Mouse (Mus musculus) heart, embryonic 12.5 days (tissue): ENCODE results near the gene Zpld1. TPM values are rescaled to one million over a fixed set of nuclear protein-coding genes. Genes with fewer than 3 reads are reported as not detected.

Experiments used
- ATAC-seq: fragments of 200-750 bp; cut with Nextera tagmentation; 2 replicates; pipeline ENCODE4 v1.8.0; 2017; ENCODE audit warnings: moderate TSS enrichment, moderate library complexity; ENCODE audit not compliant: insufficient number of reproducible peaks, low FRiP score
- H3K27ac ChIP-seq: fragments of 300-500 bp; sonication (generic); 2 replicates; pipeline ENCODE4 v1.5.1; 2016; ENCODE audit warnings: mild to moderate bottlenecking, moderate library complexity; ENCODE audit not compliant: poor library complexity, severe bottlenecking
- H3K27me3 ChIP-seq: fragments of 300-500 bp; sonication (generic); replicated peaks from 2 replicates; pipeline ENCODE4 v1.6.1; 2016; ENCODE audit warnings: mild to moderate bottlenecking, moderate library complexity
- H3K36me3 ChIP-seq: fragments of 300-500 bp; sonication (generic); 2 replicates; pipeline ENCODE4 v1.6.1; 2016; ENCODE audit warnings: mild to moderate bottlenecking, moderate library complexity
- H3K4me1 ChIP-seq: fragments of 300-500 bp; sonication (generic); replicated peaks from 2 replicates; pipeline ENCODE4 v1.6.1; 2016; ENCODE audit warnings: mild to moderate bottlenecking
- H3K4me2 ChIP-seq: fragments of 300-500 bp; sonication (generic); 2 replicates; pipeline ENCODE4 v1.6.1; 2016; ENCODE audit warnings: mild to moderate bottlenecking, moderate library complexity
- H3K4me3 ChIP-seq: fragments of 300-500 bp; sonication (generic); 2 replicates; pipeline ENCODE4 v1.5.1; 2016; ENCODE audit warnings: mild to moderate bottlenecking
- H3K9ac ChIP-seq: fragments of 300-500 bp; sonication (generic); 2 replicates; pipeline ENCODE4 v1.6.1; 2016; ENCODE audit warnings: mild to moderate bottlenecking, moderate library complexity
- H3K9me3 ChIP-seq: fragments of 300-500 bp; sonication (generic); replicated peaks from 2 replicates; pipeline ENCODE4 v1.6.1; 2016; ENCODE audit warnings: mild to moderate bottlenecking, moderate library complexity
- WGBS: fragments of 180-500 bp; shearing (Covaris S2); methylation state at CpG from one replicate; pipeline ENCODE4 v1.1.7; 2016; 5-methylcytosine and 5-hydroxymethylcytosine counted together
- polyA plus RNA-seq: library from polyadenylated mRNA; unstranded; fragments of >200 nt; fragmentation: Nextera tagmentation; extraction: Ambion mirVana; gene quantifications from 2 replicates; pipeline ENCODE4 v1.2.1, GENCODE M21; 2016

The Zpld1 gene
- polyA plus RNA-seq, 1 experiment from 2014 or later, result not detected

GRCm38 (mm10) chr16:55228995-55229622 lies 68.7 kb downstream of the Zpld1 start:
- WGBS, result 88% methylated on average over 1 of the region's 1 CpGs
- no peak for ATAC-seq
- no peak overlapping the region for H3K27ac ChIP-seq
- H3K4me2 ChIP-seq, result no peak overlapping the region
- no peaks in the 10 kb centered on the region for H3K27me3 ChIP-seq
- no peaks in the 10 kb centered on the region for H3K36me3 ChIP-seq
- no peak overlapping the region for H3K9ac ChIP-seq
- no peaks in the 10 kb centered on the region for H3K9me3 ChIP-seq
- no peak overlapping the region for H3K4me3 ChIP-seq
- H3K4me1 ChIP-seq, result no peaks in the 10 kb centered on the region

DNA sequence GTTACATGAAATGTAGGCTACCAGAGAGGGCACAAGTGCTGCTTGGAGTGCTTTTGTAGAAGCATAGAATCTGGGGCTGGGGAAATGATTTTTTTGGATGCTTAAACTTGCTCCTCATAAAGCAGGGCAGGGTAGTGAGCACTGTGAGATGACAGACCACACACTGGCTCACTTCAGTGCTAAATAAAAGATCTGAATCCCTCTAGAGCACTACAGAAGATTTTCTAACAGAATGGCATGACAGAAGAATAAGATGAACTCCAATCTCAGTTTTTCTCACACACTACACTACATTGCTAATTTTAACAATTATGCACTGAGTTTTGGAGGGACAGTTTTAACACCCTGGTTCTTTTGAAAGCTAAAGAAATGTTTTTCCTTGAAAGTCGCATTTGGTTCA lies 93.8 kb downstream of the Zpld1 start:
- H3K4me1 ChIP-seq, result no peaks in the 10 kb centered on the region
- H3K9ac ChIP-seq, result no peak overlapping the region
- H3K4me2 ChIP-seq, result no peak overlapping the region
- H3K4me3 ChIP-seq, result no peak overlapping the region
- H3K9me3 ChIP-seq, result no peaks in the 10 kb centered on the region
- 85% methylated on average over 1 of the region's 1 CpGs for WGBS
- no peaks in the 10 kb centered on the region for H3K36me3 ChIP-seq
- no peak overlapping the region for H3K27ac ChIP-seq
- ATAC-seq, result no peak
- H3K27me3 ChIP-seq, result no peaks in the 10 kb centered on the region

- Histone ChIP-seq H3K4me2 (no peak overlapping the region), H3K4me3 (no peak overlapping the region), H3K9me3 (no peaks in the 10 kb centered on the region), H3K9ac (no peak overlapping the region), H3K4me1 (no peaks in the 10 kb centered on the region), H3K36me3 (no peaks in the 10 kb centered on the region), H3K27ac (no peak overlapping the region), H3K27me3 (no peaks in the 10 kb centered on the region)
- 59% methylated on average over 2 of the region's 2 CpGs for WGBS
- no peak for ATAC-seq
These were observed 107.4 kb downstream of the Zpld1 start for GRCm38 (mm10) chr16:55190397-55190796.

DNA sequence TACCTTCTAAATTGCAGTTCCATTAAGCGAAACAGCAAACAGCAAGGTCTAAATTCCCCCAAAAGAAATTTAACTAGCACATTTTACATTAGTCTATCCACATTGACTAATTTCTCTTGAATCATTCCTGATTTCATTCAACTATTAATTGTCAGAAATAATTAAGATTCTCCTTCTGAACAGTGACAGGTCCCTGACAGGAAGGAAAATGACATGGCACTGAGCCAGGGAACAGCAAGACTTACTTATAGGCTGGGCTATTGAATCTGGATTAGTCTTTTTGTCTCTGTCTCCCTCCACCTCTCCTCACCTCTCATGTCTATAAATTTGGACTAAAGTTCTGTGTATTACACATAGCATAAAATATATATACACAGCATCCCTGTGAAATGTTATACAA lies 112.4 kb downstream of the Zpld1 start:
- H3K9ac ChIP-seq, result no peak overlapping the region
- H3K36me3 ChIP-seq, result no peaks in the 10 kb centered on the region
- no peak for ATAC-seq
- H3K27me3 ChIP-seq, result no peaks in the 10 kb centered on the region
- H3K4me3 ChIP-seq, result no peak overlapping the region
- H3K27ac ChIP-seq, result no peak overlapping the region
- no peaks in the 10 kb centered on the region for H3K9me3 ChIP-seq
- 76% methylated on average over 1 of the region's 1 CpGs for WGBS
- no peak overlapping the region for H3K4me2 ChIP-seq
- H3K4me1 ChIP-seq, result no peaks in the 10 kb centered on the region
